Mouse (Mus musculus): ENCODE data around the gene Vipas39. TPM values are rescaled to one million over a fixed set of nuclear protein-coding genes. Genes with fewer than 3 reads are reported as not detected.
"Not testable (repeated sequence)": the region's sequence is repeated elsewhere in the genome, so short reads cannot be mapped to it uniquely, and the experiment has no call there.

The Vipas39 gene
- polyA plus RNA-seq (2015; fragmentation: Nextera tagmentation; extraction: Ambion mirVana), result 9.8 and 10.2 TPM in 2 replicates

DNA sequence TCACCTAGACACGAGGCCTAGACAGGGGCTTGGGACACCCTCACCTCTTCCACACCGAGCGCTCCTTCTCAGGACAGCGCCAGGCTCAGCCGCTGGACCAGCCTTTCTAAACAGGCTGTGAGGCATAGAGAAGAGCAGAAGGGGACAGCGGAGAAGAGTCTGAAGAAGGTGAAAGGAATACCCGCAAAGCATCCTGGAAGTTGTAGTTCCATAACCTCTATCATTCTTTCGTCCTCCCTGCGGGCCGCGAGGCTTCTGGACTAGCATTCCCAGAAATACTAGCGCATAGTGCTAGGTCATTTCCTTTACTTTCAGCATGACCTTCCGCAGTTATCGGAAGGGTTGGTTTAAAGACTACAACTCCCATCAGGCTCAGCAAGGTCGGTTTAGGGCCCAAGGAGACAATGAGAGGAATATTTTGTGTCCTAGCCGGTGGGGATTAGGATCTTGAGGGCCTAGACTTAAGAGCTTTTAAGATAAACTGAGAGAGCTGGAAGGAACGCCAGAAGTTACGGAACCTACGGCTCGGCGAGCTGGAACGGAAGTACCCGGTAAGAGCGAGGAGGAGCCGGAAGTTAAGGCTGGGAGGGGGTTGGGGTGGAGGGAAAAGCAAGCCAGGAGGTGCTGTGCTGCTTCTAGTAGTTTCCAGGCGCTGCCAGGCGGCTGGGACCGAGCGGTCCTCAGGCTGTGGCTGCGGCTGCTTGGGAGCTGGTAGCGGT lies at the start of gene Vipas39, which contains the start of gene Ahsa1:
Gene Vipas39 (minus strand): TSS at position 149 of the 719 bp plus-strand sequence.
Gene Ahsa1 (plus strand): TSS at position 372 of the 719 bp plus-strand sequence.
- peak within 1 kb of the TSS; percentile 87 for H3K4me2 ChIP-seq (ENCODE audit: low read depth, low read length)
- no peaks in the 10 kb centered on the region for H3K27me3 ChIP-seq (ENCODE audit: control insufficient read depth, insufficient read depth, low read depth, low read length)
- peak; percentile 94 for ATAC-seq (ENCODE audit: low read depth)
- under 1% methylated on average over 31 of the region's 31 CpGs for WGBS (ENCODE audit: insufficient replicate concordance)
- peak within 1 kb of the TSS; percentile 78 for H3K4me3 ChIP-seq (ENCODE audit: low read depth, low read length)
- H3K9me3 ChIP-seq (replicated peaks; ENCODE audit: control insufficient read depth, low read length), result no peaks in the 10 kb centered on the region
- peak within 1 kb of the TSS; percentile 91 for H3K27ac ChIP-seq (ENCODE audit: low read length)
- H3K4me1 ChIP-seq (ENCODE audit: control insufficient read depth, low read depth, low read length), result peaks cover 14% of the 10 kb centered on the region
- H3K36me3 ChIP-seq (ENCODE audit: control insufficient read depth, insufficient read depth), result peaks cover 26% of the 10 kb centered on the region
- H3K9ac ChIP-seq (ENCODE audit: low read depth, low read length), result peak within 1 kb of the TSS; percentile 88

DNA sequence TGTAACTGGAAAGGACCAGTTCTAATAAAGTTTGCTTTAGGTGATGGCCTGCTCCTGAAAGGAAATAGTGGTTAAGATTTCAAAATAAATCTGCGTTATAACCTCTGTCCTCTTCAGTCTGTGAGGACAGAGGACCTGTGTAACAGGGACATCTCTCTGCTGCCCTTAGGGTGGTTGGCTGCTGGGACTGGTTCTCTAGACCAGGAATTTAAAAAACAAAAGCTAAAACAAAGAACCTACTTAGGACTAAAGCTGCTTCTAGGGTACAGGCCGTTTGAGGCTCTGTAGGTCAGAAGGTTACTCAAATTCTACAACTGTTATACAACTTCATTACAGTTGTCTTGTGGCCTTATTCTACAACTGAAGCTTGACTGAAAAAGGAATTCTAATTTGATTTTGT lies 47.0 kb upstream of the Vipas39 start:
- Histone ChIP-seq H3K4me3 (ENCODE audit: low read depth, low read length) (no peak overlapping the region), H3K4me2 (ENCODE audit: low read depth, low read length) (no peak overlapping the region), H3K36me3 (ENCODE audit: control insufficient read depth, insufficient read depth) (0 out of 2 replicates have a peak, but pooled peaks cover 3% of the 10 kb centered on the region), H3K27ac (ENCODE audit: low read length) (no peak overlapping the region), H3K4me1 (ENCODE audit: control insufficient read depth, low read depth, low read length) (no peaks in the 10 kb centered on the region), H3K9ac (ENCODE audit: low read depth, low read length) (no peak overlapping the region), H3K27me3 (ENCODE audit: control insufficient read depth, insufficient read depth, low read depth, low read length) (no peaks in the 10 kb centered on the region), H3K9me3 (replicated peaks; ENCODE audit: control insufficient read depth, low read length) (no peaks in the 10 kb centered on the region)
- WGBS (ENCODE audit: insufficient replicate concordance), result 63% methylated on average over 2 of the region's 2 CpGs
- no peak for ATAC-seq (ENCODE audit: low read depth)

DNA sequence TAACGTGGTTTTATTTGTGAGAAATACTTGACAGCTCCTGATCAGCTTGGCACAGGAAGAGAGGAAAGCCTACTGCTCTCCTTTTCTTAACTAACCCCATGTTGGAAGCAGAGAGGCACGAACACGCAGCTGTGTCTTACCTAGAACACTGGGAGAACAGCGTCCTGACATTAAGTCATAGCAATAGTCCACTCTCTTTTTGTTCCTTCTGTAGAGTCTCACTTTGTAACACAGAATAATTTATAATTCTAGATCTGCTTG lies 40.5 kb upstream of the Vipas39 start:
- H3K36me3 ChIP-seq (ENCODE audit: control insufficient read depth, insufficient read depth); H3K4me1 ChIP-seq (ENCODE audit: control insufficient read depth, low read depth, low read length); H3K27me3 ChIP-seq (ENCODE audit: control insufficient read depth, insufficient read depth, low read depth, low read length); H3K4me2 ChIP-seq (ENCODE audit: low read depth, low read length); H3K9me3 ChIP-seq (replicated peaks; ENCODE audit: control insufficient read depth, low read length); H3K4me3 ChIP-seq (ENCODE audit: low read depth, low read length); H3K9ac ChIP-seq (ENCODE audit: low read depth, low read length); ATAC-seq (ENCODE audit: low read depth); H3K27ac ChIP-seq (ENCODE audit: low read length): not testable (repeated sequence)
- 75% methylated on average over 4 of the region's 4 CpGs for WGBS (ENCODE audit: insufficient replicate concordance)

DNA sequence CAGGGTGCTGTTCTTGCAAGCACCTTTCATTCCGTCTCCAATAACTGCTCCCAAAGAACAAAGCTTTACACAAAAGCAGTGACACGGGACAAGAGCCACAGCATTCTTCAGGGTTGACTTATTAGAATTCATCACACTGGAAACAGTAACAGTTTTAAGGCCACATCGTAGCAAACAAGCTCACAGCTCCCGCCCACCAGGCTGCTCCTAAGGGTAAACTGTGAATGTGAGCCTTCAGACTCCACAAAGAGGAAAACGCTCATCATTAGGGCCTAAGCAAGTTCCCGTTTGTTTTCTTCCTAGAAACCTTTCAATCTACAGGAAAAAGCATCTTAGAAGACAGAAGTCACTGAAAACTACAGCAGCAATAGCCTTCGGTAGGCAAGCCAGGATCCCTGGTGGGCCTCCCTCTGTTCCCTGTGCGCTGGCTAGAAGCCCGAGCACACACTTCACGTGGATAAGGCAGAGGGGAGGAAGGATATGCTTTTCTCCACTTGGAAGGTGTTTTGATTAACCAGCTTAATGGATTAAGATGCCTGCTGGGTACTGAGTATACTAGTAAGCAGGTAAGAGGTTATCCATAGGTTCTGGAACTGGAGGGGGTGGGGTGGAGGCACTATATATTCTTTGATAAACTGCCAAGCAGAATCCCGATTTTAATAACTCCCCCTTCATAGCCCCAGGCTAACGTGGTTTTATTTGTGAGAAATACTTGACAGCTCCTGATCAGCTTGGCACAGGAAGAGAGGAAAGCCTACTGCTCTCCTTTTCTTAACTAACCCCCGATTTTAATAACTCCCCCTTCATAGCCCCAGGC lies 39.9 kb upstream of the Vipas39 start:
- ATAC-seq (ENCODE audit: low read depth), result no peak
- 44% methylated on average over 13 of the region's 13 CpGs for WGBS (ENCODE audit: insufficient replicate concordance)

DNA sequence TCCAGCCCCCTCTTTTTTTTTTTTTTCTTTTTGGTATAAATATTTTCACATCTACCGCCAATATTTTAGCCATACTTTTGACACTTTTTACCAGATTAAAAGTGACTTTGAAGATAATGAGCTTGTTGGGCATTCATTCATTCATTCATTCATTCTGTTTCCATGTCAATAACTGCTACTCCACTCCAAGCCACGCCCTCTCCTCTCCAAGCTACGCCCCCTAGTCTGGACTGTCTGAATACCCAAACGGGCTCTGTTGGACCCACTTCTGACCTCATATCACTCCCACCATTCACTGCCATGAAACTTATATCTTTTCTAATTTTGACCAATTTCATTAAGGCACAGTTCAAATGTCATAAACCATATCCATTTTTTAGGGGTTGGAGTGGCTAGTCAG lies 35.1 kb upstream of the Vipas39 start:
- Histone ChIP-seq H3K4me1 (ENCODE audit: control insufficient read depth, low read depth, low read length) (no peaks in the 10 kb centered on the region; the same call in 1 of the 2 replicates), H3K36me3 (ENCODE audit: control insufficient read depth, insufficient read depth) (no peaks in the 10 kb centered on the region), H3K9me3 (replicated peaks; ENCODE audit: control insufficient read depth, low read length) (no peaks in the 10 kb centered on the region), H3K4me2 (ENCODE audit: low read depth, low read length) (no peak overlapping the region), H3K27me3 (ENCODE audit: control insufficient read depth, insufficient read depth, low read depth, low read length) (peaks cover 36% of the 10 kb centered on the region), H3K27ac (ENCODE audit: low read length) (no peak overlapping the region), H3K4me3 (ENCODE audit: low read depth, low read length) (no peak overlapping the region), H3K9ac (ENCODE audit: low read depth, low read length) (no peak overlapping the region)
- ATAC-seq (ENCODE audit: low read depth), result no peak
- 39% methylated on average over 4 of the region's 4 CpGs for WGBS (ENCODE audit: insufficient replicate concordance)

More for the DNA sequence above, 39.9 kb upstream of the Vipas39 start:
- 0 out of 2 replicates have a peak, but pooled peaks cover 3% of the 10 kb centered on the region for H3K36me3 ChIP-seq (ENCODE audit: control insufficient read depth, insufficient read depth)
- no peak overlapping the region for H3K4me3 ChIP-seq (ENCODE audit: low read depth, low read length)
- no peaks in the 10 kb centered on the region for H3K9me3 ChIP-seq (replicated peaks; ENCODE audit: control insufficient read depth, low read length)
- no peak overlapping the region for H3K4me2 ChIP-seq (ENCODE audit: low read depth, low read length)
- H3K27ac ChIP-seq (ENCODE audit: low read length), result no peak overlapping the region
- H3K9ac ChIP-seq (ENCODE audit: low read depth, low read length), result no peak overlapping the region
- no peaks in the 10 kb centered on the region for H3K4me1 ChIP-seq (ENCODE audit: control insufficient read depth, low read depth, low read length)
- peaks cover 8% of the 10 kb centered on the region for H3K27me3 ChIP-seq (ENCODE audit: control insufficient read depth, insufficient read depth, low read depth, low read length)

DNA sequence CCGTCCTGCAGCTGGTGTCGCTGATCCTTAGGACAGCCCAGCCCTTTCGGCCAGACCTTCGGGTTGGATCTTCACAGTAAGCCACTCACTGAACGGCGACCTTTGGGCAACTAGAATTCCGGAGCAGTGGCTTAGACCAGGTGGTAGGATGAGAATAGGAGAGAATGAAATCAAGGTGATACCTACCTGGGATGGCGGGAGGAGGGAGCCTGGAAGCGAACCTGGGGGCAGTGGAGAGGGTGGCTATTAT lies 34.3 kb upstream of the Vipas39 start:
- H3K27me3 ChIP-seq (ENCODE audit: control insufficient read depth, insufficient read depth, low read depth, low read length), result peaks cover 36% of the 10 kb centered on the region
- no peak for ATAC-seq (ENCODE audit: low read depth)
- H3K4me1 ChIP-seq (ENCODE audit: control insufficient read depth, low read depth, low read length), result no peaks in the 10 kb centered on the region; the same call in 1 of the 2 replicates
- no peak overlapping the region for H3K27ac ChIP-seq (ENCODE audit: low read length)
- H3K4me2 ChIP-seq (ENCODE audit: low read depth, low read length), result peak overlapping the region; percentile 75
- H3K9me3 ChIP-seq (replicated peaks; ENCODE audit: control insufficient read depth, low read length), result no peaks in the 10 kb centered on the region
- peak overlapping the region; percentile 66 for H3K4me3 ChIP-seq (ENCODE audit: low read depth, low read length)
- H3K36me3 ChIP-seq (ENCODE audit: control insufficient read depth, insufficient read depth), result no peaks in the 10 kb centered on the region
- H3K9ac ChIP-seq (ENCODE audit: low read depth, low read length), result peak overlapping the region; percentile 11; the same call in 1 of the 2 replicates
- 3% methylated on average over 9 of the region's 9 CpGs for WGBS (ENCODE audit: insufficient replicate concordance)

DNA sequence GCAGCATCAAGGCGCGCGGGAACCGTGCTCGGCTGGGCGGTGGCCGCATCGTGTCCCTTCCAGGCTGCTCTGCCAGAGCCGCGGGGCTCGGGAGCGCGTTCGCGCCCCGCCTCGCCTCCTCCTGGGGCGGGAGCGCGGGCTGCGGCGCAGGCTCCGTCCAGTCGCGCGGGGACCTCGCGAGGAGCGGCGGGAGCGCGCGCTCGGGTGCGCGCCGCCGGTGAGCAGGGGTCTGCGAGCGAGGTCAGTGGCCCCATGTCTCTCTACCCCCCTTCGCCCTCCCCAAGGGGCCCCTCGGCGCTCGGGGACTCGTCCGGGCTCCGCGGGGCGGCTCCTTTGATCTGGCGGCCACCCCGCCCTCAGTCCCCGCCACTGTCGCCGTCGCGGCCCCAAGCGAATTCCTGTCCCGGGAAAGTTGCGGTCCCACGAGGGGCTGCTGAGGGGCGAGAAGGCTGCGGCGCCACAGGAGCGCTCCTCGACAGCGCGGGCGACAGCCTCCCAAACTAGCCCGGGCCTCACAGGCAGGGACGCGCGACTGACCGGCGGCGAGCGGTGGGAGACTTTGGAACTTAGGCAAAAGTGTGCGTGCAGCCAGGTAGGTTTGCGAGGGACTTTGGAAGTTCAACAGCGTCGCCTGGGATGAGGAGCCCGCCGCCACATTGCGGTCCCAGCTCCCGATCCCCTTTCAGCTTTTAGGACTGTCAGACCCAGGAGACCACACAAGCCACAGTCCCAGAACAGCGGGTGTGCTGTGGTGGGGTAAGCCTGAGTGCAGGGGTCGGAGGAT lies 33.8 kb upstream of the Vipas39 start, which contains the start of gene Ism2:
Gene Ism2 (minus strand): TSS at position 49 of the 784 bp plus-strand sequence.
- WGBS (ENCODE audit: insufficient replicate concordance), result under 1% methylated on average over 78 of the region's 86 CpGs
- Histone ChIP-seq H3K27ac (ENCODE audit: low read length) (no peak within 1 kb of the TSS), H3K4me3 (ENCODE audit: low read depth, low read length) (peak within 1 kb of the TSS; percentile 66), H3K9me3 (replicated peaks; ENCODE audit: control insufficient read depth, low read length) (no peaks in the 10 kb centered on the region), H3K27me3 (ENCODE audit: control insufficient read depth, insufficient read depth, low read depth, low read length) (peaks cover 36% of the 10 kb centered on the region), H3K4me1 (ENCODE audit: control insufficient read depth, low read depth, low read length) (no peaks in the 10 kb centered on the region; the same call in 1 of the 2 replicates), H3K4me2 (ENCODE audit: low read depth, low read length) (peak within 1 kb of the TSS; percentile 75), H3K36me3 (ENCODE audit: control insufficient read depth, insufficient read depth) (no peaks in the 10 kb centered on the region), H3K9ac (ENCODE audit: low read depth, low read length) (peak within 1 kb of the TSS; percentile 58)
- ATAC-seq (ENCODE audit: low read depth), result peak; percentile 68

DNA sequence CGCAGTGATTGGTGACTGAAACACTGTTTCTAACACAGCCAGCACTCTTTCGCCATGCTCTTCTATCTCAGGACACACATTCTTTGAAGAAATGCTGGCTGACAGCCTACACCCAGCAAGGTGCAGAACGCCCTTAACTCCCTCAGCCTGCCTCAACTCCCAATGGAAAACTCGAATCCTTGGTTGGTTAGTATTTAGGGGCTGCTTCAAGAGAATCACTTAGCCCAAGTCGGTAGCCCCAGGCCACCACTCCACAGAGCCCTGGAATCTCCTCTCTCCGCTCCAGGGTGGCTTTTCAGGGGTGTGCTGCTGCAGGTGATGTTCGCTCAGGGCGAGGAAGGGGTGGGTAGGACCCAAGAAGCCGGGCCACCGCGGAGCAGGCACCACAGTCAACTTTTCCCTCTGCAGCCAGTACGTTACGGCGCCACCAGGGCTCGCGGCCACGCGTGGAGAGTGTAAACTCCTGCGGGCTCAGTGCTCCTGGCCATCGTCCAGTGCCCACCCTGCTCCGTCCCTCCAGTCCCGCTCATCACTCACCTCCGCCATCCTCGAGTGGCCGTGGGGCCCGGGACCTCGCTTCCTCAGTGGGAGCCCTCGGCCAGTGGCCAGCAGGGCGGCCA lies 33.1 kb upstream of the Vipas39 start:
- no peaks in the 10 kb centered on the region for H3K36me3 ChIP-seq (ENCODE audit: control insufficient read depth, insufficient read depth)
- ATAC-seq (ENCODE audit: low read depth), result no peak
- no peak overlapping the region for H3K27ac ChIP-seq (ENCODE audit: low read length)
- H3K4me2 ChIP-seq (ENCODE audit: low read depth, low read length), result peak overlapping the region; percentile 75
- peak overlapping the region; percentile 58 for H3K9ac ChIP-seq (ENCODE audit: low read depth, low read length)
- no peaks in the 10 kb centered on the region for H3K9me3 ChIP-seq (replicated peaks; ENCODE audit: control insufficient read depth, low read length)
- H3K4me3 ChIP-seq (ENCODE audit: low read depth, low read length), result peak overlapping the region; percentile 66
- H3K27me3 ChIP-seq (ENCODE audit: control insufficient read depth, insufficient read depth, low read depth, low read length), result peaks cover 36% of the 10 kb centered on the region
- no peaks in the 10 kb centered on the region; the same call in 1 of the 2 replicates for H3K4me1 ChIP-seq (ENCODE audit: control insufficient read depth, low read depth, low read length)
- WGBS (ENCODE audit: insufficient replicate concordance), result 11% methylated on average over 29 of the region's 29 CpGs

All from liver, embryonic 16.5 days (tissue).